Mouse (Mus musculus) kidney, adult 2 months (tissue): ENCODE data around the gene Imp3.

ENCODE experiments used
- CTCF ChIP-seq: fragments of 200-500 bp; conservative IDR thresholded peaks from 2 replicates; pipeline ENCODE4 v1.5.1; 2011; ENCODE audit warnings: low read depth, mild to moderate bottlenecking, control low read depth, low read length, moderate library complexity, mixed read lengths; ENCODE audit not compliant: insufficient read depth, insufficient read length
- POLR2A ChIP-seq: fragments of 200-500 bp; IDR thresholded peaks from one replicate; pipeline ENCODE4 v1.6.1; 2011; ENCODE audit warnings: low read depth, low read length, control low read depth

DNA sequence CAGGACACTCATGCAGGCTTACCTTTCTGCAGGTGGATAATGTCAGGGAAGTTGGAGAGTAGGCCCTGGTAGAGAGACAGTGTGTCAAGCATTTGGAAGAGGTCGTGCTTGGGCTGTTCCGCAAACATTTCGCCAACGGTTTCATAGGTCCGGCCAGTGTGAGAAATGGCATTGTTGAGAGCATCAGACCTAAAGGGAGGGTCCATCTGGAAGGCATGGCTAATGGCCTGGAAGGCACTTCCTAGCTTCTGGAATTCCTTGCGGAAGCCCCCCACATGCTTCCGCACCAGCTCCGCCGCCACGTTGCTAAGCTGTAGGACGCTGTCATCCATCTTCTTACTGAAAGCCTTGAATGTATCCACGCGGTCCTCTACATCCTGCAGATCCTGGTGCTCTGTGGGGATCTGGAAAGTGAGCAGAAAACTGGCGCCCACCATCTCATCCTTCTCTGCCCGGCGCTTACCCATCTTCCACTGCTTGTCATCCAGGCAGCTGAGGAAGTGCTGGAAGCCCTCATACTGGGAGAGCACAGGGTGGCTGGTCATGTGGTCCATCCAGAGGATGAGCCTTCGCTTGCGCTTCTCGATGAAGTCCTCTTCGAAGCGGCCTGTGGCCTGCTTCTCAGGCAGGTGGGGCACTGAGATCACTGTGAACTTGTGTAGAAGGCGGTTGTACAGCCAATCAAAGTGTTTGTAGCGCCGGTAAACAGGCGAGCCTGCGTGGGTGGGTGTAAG, 11.8 kb upstream of the Imp3 start:
- TF ChIP-seq CTCF (no peak), POLR2A (no peak)
